Mouse (Mus musculus) MEL (cell line): ENCODE results near the gene Mad2l2. TPM values are rescaled to one million over a fixed set of nuclear protein-coding genes. Genes with fewer than 3 reads are reported as not detected.

Experiments used
- DNase-seq: peaks from one replicate; pipeline ENCODE4 v3.0.0; 2011; ENCODE audit warnings: low read depth, low spot score
- H3K27ac ChIP-seq: 2 replicates; pipeline ENCODE4 v1.5.1; 2012; ENCODE audit warnings: low read depth, mild to moderate bottlenecking, control low read depth, low read length, moderate library complexity; ENCODE audit not compliant: control insufficient read depth
- H3K27me3 ChIP-seq, 2 experiments: fragments of 150-350 bp in 1 of 2; sonication (generic) in 1 of 2; 2 replicates each; pipeline ENCODE4 v1.6.1; 2012; ENCODE audit warnings: low read length in 2 of 2, mild to moderate bottlenecking in 2 of 2, improper control_type of control experiment in 1 of 2, moderate library complexity in 1 of 2; ENCODE audit not compliant: insufficient read depth in 2 of 2, control insufficient read depth in 1 of 2
- H3K36me3 ChIP-seq, 2 experiments: 2 replicates each; pipeline ENCODE4 v1.6.1; 2012 to 2014; ENCODE audit warnings: low read length in 2 of 2, improper control_type of control experiment in 1 of 2, inconsistent platforms in 1 of 2, mild to moderate bottlenecking in 1 of 2; ENCODE audit not compliant: insufficient read depth in 2 of 2, control insufficient read depth in 1 of 2
- H3K4me1 ChIP-seq, 2 experiments: fragments of 150-350 bp in 1 of 2; sonication (generic) in 1 of 2; 2 replicates each; pipeline ENCODE4 v1.6.1; 2012; ENCODE audit warnings: low read length in 2 of 2, improper control_type of control experiment in 1 of 2, mild to moderate bottlenecking in 1 of 2; ENCODE audit not compliant: insufficient read depth in 2 of 2, control insufficient read depth in 1 of 2
- H3K4me3 ChIP-seq, 2 experiments: fragments of 150-350 bp in 1 of 2; sonication (generic) in 1 of 2; 2 replicates each; pipeline ENCODE4 v1.5.1; 2012; ENCODE audit warnings: low read depth in 2 of 2, low read length in 2 of 2, mild to moderate bottlenecking in 2 of 2, moderate library complexity in 2 of 2, control low read depth in 1 of 2, improper control_type of control experiment in 1 of 2; ENCODE audit not compliant: control insufficient read depth in 1 of 2, insufficient read depth in 1 of 2
- H3K79me2 ChIP-seq: 2 replicates; pipeline ENCODE4 v1.6.1; 2012; ENCODE audit warnings: mild to moderate bottlenecking, low read length, moderate library complexity; ENCODE audit not compliant: control insufficient read depth, poor library complexity, insufficient read depth
- H3K9ac ChIP-seq: 2 replicates; pipeline ENCODE4 v1.6.1; 2012; ENCODE audit warnings: low read depth, mild to moderate bottlenecking, control low read depth, low read length, moderate library complexity; ENCODE audit not compliant: control insufficient read depth, poor library complexity, severe bottlenecking
- H3K9me3 ChIP-seq: fragments of 150-350 bp; sonication (generic); replicated peaks from 2 replicates; pipeline ENCODE4 v1.6.1; 2012; ENCODE audit warnings: mild to moderate bottlenecking, low read length, improper control_type of control experiment, moderate library complexity; ENCODE audit not compliant: insufficient read depth
- BHLHE40 ChIP-seq: IDR thresholded peaks from 2 replicates; pipeline ENCODE4 v1.6.1; 2012; ENCODE audit warnings: low read depth, mild to moderate bottlenecking, inconsistent platforms, low read length, improper control_type of control experiment, borderline replicate concordance
- CTCF ChIP-seq, 3 experiments: IDR thresholded peaks in 2 of 3; conservative IDR thresholded peaks in 1 of 3; 2 replicates each; pipeline ENCODE4 v1.5.1; 2011 to 2012; ENCODE audit warnings: low read length in 3 of 3, low read depth in 2 of 3, mild to moderate bottlenecking in 2 of 3, improper control_type of control experiment in 1 of 3, inconsistent platforms in 1 of 3, mixed read lengths in 1 of 3, moderate library complexity in 1 of 3; ENCODE audit not compliant: control insufficient read depth in 1 of 3, insufficient read depth in 1 of 3, poor library complexity in 1 of 3, severe bottlenecking in 1 of 3
- EP300 ChIP-seq, 2 experiments: IDR thresholded peaks; 2 replicates each; pipeline ENCODE4 v1.6.1; 2011; ENCODE audit warnings: improper control_type of control experiment in 2 of 2, low read length in 2 of 2, low read depth in 1 of 2, mild to moderate bottlenecking in 1 of 2
- ETS1 ChIP-seq: IDR thresholded peaks from 2 replicates; pipeline ENCODE4 v1.6.1; 2012; ENCODE audit warnings: low read depth, mild to moderate bottlenecking, inconsistent platforms, low read length, improper control_type of control experiment, moderate library complexity
- GABPA ChIP-seq: IDR thresholded peaks from 2 replicates; pipeline ENCODE4 v1.6.1; 2012; ENCODE audit warnings: low read depth, mild to moderate bottlenecking, inconsistent platforms, low read length, improper control_type of control experiment, moderate library complexity
- GATA1 ChIP-seq: IDR thresholded peaks from 2 replicates; pipeline ENCODE4 v1.6.1; 2011; ENCODE audit warnings: low read depth, low read length, improper control_type of control experiment
- HCFC1 ChIP-seq: IDR thresholded peaks from 2 replicates; pipeline ENCODE4 v1.6.1; 2012; ENCODE audit warnings: low read depth, mild to moderate bottlenecking, inconsistent platforms, low read length, improper control_type of control experiment, moderate library complexity
- KAT2A ChIP-seq: conservative IDR thresholded peaks from 2 replicates; pipeline ENCODE4 v1.6.1; 2012; ENCODE audit warnings: low read depth, low read length, improper control_type of control experiment, inconsistent platforms
- MAFK ChIP-seq: IDR thresholded peaks from 2 replicates; pipeline ENCODE4 v1.6.1; 2011; ENCODE audit warnings: low read depth, mild to moderate bottlenecking, low read length, improper control_type of control experiment, borderline replicate concordance
- MAZ ChIP-seq: IDR thresholded peaks from 2 replicates; pipeline ENCODE4 v1.6.1; 2012; ENCODE audit warnings: low read depth, mild to moderate bottlenecking, inconsistent platforms, low read length, improper control_type of control experiment
- MEF2A ChIP-seq: IDR thresholded peaks from 2 replicates; pipeline ENCODE4 v1.6.1; 2014; ENCODE audit warnings: low read depth, mild to moderate bottlenecking, inconsistent platforms, low read length, improper control_type of control experiment; ENCODE audit not compliant: poor library complexity, insufficient replicate concordance, severe bottlenecking; ENCODE audit errors: extremely low read depth
- MXI1 ChIP-seq: IDR thresholded peaks from 2 replicates; pipeline ENCODE4 v1.6.1; 2011; ENCODE audit warnings: mild to moderate bottlenecking, low read depth, low read length, improper control_type of control experiment
- MYB ChIP-seq: IDR thresholded peaks from 2 replicates; pipeline ENCODE4 v1.6.1; 2011; ENCODE audit warnings: mild to moderate bottlenecking, low read depth, low read length, improper control_type of control experiment
- NELFE ChIP-seq: IDR thresholded peaks from 2 replicates; pipeline ENCODE4 v1.6.1; 2011; ENCODE audit warnings: low read depth, low read length, improper control_type of control experiment
- NRF1 ChIP-seq: IDR thresholded peaks from 2 replicates; pipeline ENCODE4 v1.6.1; 2014; ENCODE audit warnings: low read depth, mild to moderate bottlenecking, inconsistent platforms, low read length, improper control_type of control experiment, moderate library complexity; ENCODE audit not compliant: poor library complexity, insufficient read depth, severe bottlenecking
- POLR2AphosphoS2 ChIP-seq: IDR thresholded peaks from 2 replicates; pipeline ENCODE4 v1.6.1; 2011; ENCODE audit warnings: low read length, improper control_type of control experiment
- POLR2AphosphoS5 ChIP-seq: IDR thresholded peaks from 2 replicates; pipeline ENCODE4 v1.6.1; 2012; ENCODE audit warnings: low read depth, borderline replicate concordance, mild to moderate bottlenecking, inconsistent platforms, low read length, moderate library complexity, mixed read lengths
- RAD21 ChIP-seq: IDR thresholded peaks from 2 replicates; pipeline ENCODE4 v1.6.1; 2011; ENCODE audit warnings: mild to moderate bottlenecking, low read depth, low read length, improper control_type of control experiment
- RCOR1 ChIP-seq: IDR thresholded peaks from 2 replicates; pipeline ENCODE4 v1.6.1; 2012; ENCODE audit warnings: low read depth, mild to moderate bottlenecking, inconsistent platforms, low read length, improper control_type of control experiment
- SIN3A ChIP-seq: IDR thresholded peaks from 2 replicates; pipeline ENCODE4 v1.6.1; 2012; ENCODE audit warnings: low read length, improper control_type of control experiment, inconsistent platforms
- TAL1 ChIP-seq: IDR thresholded peaks from 2 replicates; pipeline ENCODE4 v1.6.1; 2012; ENCODE audit warnings: mild to moderate bottlenecking, inconsistent platforms, low read length, moderate library complexity, mixed read lengths
- TBP ChIP-seq: IDR thresholded peaks from 2 replicates; pipeline ENCODE4 v1.8.0; 2011; ENCODE audit warnings: low read depth, low read length, improper control_type of control experiment
- UBTF ChIP-seq: IDR thresholded peaks from 2 replicates; pipeline ENCODE4 v1.6.1; 2012; ENCODE audit warnings: low read depth, mild to moderate bottlenecking, inconsistent platforms, low read length, improper control_type of control experiment, moderate library complexity, borderline replicate concordance; ENCODE audit not compliant: insufficient read depth
- USF2 ChIP-seq, 2 experiments: IDR thresholded peaks; 2 replicates each; pipeline ENCODE4 v1.6.1; 2011 to 2012; ENCODE audit warnings: improper control_type of control experiment in 2 of 2, low read length in 2 of 2, borderline replicate concordance in 1 of 2, inconsistent platforms in 1 of 2, low read depth in 1 of 2, mild to moderate bottlenecking in 1 of 2; ENCODE audit not compliant: insufficient read depth in 1 of 2
- ZC3H11A ChIP-seq: IDR thresholded peaks from 2 replicates; pipeline ENCODE4 v1.6.1; 2012; ENCODE audit warnings: low read depth, mild to moderate bottlenecking, inconsistent platforms, low read length, improper control_type of control experiment
- ZKSCAN1 ChIP-seq: IDR thresholded peaks from 2 replicates; pipeline ENCODE4 v1.6.1; 2012; ENCODE audit warnings: low read depth, mild to moderate bottlenecking, inconsistent platforms, low read length, improper control_type of control experiment, moderate library complexity
- ZMIZ1 ChIP-seq: IDR thresholded peaks from 2 replicates; pipeline ENCODE4 v1.6.1; 2012; ENCODE audit warnings: low read depth, mild to moderate bottlenecking, inconsistent platforms, low read length, improper control_type of control experiment, moderate library complexity
- ZNF384 ChIP-seq: IDR thresholded peaks from 2 replicates; pipeline ENCODE4 v1.6.1; 2012; ENCODE audit warnings: low read depth, mild to moderate bottlenecking, inconsistent platforms, low read length, improper control_type of control experiment
- polyA plus RNA-seq, 2 experiments: library from polyadenylated mRNA; stranded (reverse) in 1 of 2; unstranded in 1 of 2; fragments of >175 nt in 1 of 2; fragments of >200 nt in 1 of 2; gene quantifications; 2 replicates each; pipeline versions ENCODE4 v1.2.1 to v1.2.4; 2012; ENCODE audit warnings: low replicate concordance in 2 of 2, low read depth in 1 of 2; ENCODE audit not compliant: insufficient read length in 2 of 2, insufficient read depth in 1 of 2, missing spikeins in 1 of 2
- total RNA-seq: library from RNA; depleted of rRNA; stranded (reverse); fragments of 300-350 nt; gene quantifications from 2 replicates; pipeline ENCODE4 v1.2.3, GENCODE M21; 2012

Mad2l2 gene
- total and polyA plus RNA-seq, 3 experiments = 28.6 to 44.8 TPM; not detected in 1

- Histone ChIP-seq H3K79me2 (peaks cover 6% of the 10 kb centered on the region), H3K9me3 (no peaks in the 10 kb centered on the region), H3K9ac (peak overlapping the region; percentile 86), H3K27ac (no peak overlapping the region), H3K27me3 (no peaks in the 10 kb centered on the region), H3K4me3 (peak overlapping the region; percentile 72 to 81), H3K4me1 (peaks cover 0 to 6% of the 10 kb centered on the region in 2 experiments; a peak in 2 of 4 replicates), H3K36me3 (peaks cover 0 to 4% of the 10 kb centered on the region in 2 experiments; a peak in 2 of 4 replicates)
- TF ChIP-seq NRF1 (no peak), MAFK (no peak), MXI1 (peak; percentile 37; the same call in 1 of the 2 replicates)
- peak; percentile 46 for DNase-seq
These were observed 42.9 kb upstream of the Mad2l2 start for GRCm38 (mm10) chr4:148087091-148087906.

DNA sequence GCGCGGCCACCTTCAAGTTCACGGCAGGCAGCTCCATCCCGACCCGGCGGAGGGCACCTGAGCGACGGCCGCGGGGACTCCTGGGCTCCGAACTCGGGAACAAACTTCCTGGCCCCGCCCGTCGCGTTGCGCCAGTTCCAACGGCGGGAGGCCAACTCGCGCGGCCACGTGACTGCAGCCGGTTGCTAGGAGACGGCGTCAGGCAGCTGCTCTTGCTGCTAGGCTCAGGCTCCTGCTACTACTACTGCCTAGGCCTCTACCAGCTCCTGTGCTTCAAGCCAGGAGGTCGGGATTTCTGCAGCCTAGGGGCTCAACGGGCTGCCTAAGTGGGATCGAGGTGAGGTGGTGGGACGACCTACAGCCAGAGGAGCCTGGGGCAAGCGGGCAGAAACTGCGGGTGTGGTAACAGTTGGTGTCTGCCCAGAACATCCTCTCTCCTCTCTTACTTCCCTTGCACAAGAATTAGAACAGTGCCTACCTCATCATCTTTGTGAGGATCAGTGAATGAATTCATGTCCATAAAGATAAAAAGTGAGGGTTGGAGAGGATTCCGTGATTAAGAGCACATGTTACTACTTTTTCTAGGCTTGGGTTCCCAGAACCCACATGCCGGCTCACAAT, 42.2 kb upstream of the Mad2l2 start, which contains the start of gene Agtrap:
Gene Agtrap (minus strand): TSS at position 125 of the 621 bp plus-strand sequence.
- Histone ChIP-seq H3K4me1 (peaks cover 0 to 6% of the 10 kb centered on the region in 2 experiments; a peak in 2 of 4 replicates), H3K79me2 (peaks cover 6% of the 10 kb centered on the region), H3K27me3 (no peaks in the 10 kb centered on the region), H3K36me3 (peaks cover 0 to 4% of the 10 kb centered on the region in 2 experiments; a peak in 2 of 4 replicates), H3K9me3 (no peaks in the 10 kb centered on the region), H3K4me3 (peak within 1 kb of the TSS; percentile 72 to 81), H3K9ac (peak within 1 kb of the TSS; percentile 86), H3K27ac (no peak within 1 kb of the TSS)
- DNase-seq = peak; percentile 93
- TF ChIP-seq EP300 (IDR thresholded peaks at IDR 0.05; ENCODE audit: low read depth in 1 of 2, low read length in 2 of 2) (peak in 1 of 2 experiments; percentile 25; a peak in 1 of 4 replicates), CTCF (IDR thresholded peaks at IDR 0.05 in 2 of 3, conservative IDR thresholded peaks at IDR 0.05 in 1 of 3; ENCODE audit: control insufficient read depth in 1 of 3, insufficient read depth in 1 of 3, low read depth in 2 of 3, low read length in 3 of 3, poor library complexity in 1 of 3, severe bottlenecking in 1 of 3) (no peak), RCOR1 (no peak), GABPA (no peak), MAZ (peak; percentile 93), UBTF (no peak), POLR2AphosphoS2 (no peak), MEF2A (no peak), HCFC1 (peak; percentile 79), ZNF384 (no peak), SIN3A (peak; percentile 99), ETS1 (no peak; the same call in 1 of the 2 replicates), GATA1 (no peak), POLR2AphosphoS5 (no peak), MXI1 (peak; percentile 98), NELFE (peak; percentile 20; the same call in 1 of the 2 replicates), KAT2A (no peak), TAL1 (no peak), ZMIZ1 (no peak), BHLHE40 (peak; percentile 55; the same call in 1 of the 2 replicates), USF2 (IDR thresholded peaks at IDR 0.05; ENCODE audit: borderline replicate concordance in 1 of 2, insufficient read depth in 1 of 2, low read depth in 1 of 2, low read length in 2 of 2) (peak; percentile 84 to 92), ZKSCAN1 (no peak), RAD21 (no peak), TBP (no peak), MYB (no peak), ZC3H11A (no peak)
